Mouse (Mus musculus) myocyte (in vitro differentiated cells): ENCODE measurements at regions not wholly inside any gene's neighbourhood (a gene's known extent, or its start where the extent isn't known, plus 50 kb on each side); places are given as distances from the start of the nearest gene placed in this dataset.

Experiments
- CEBPB ChIP-seq: IDR thresholded peaks from 2 replicates; pipeline ENCODE4 v1.6.1; 2011; ENCODE audit warnings: mild to moderate bottlenecking, moderate library complexity; ENCODE audit not compliant: poor library complexity, insufficient read depth, severe bottlenecking
- E2F4 ChIP-seq: IDR thresholded peaks from one replicate; pipeline ENCODE4 v1.6.1; 2011; ENCODE audit warnings: mild to moderate bottlenecking, control low read depth, moderate library complexity; ENCODE audit not compliant: insufficient read depth
- POLR2A ChIP-seq: IDR thresholded peaks from one replicate; pipeline ENCODE4 v1.6.1; 2011; ENCODE audit warnings: low read depth, mild to moderate bottlenecking, control low read depth, moderate library complexity; ENCODE audit not compliant: insufficient read length
- SRF ChIP-seq: IDR thresholded peaks from one replicate; pipeline ENCODE4 v1.6.1; 2011; ENCODE audit warnings: low read depth; ENCODE audit not compliant: control insufficient read depth, insufficient read length

DNA sequence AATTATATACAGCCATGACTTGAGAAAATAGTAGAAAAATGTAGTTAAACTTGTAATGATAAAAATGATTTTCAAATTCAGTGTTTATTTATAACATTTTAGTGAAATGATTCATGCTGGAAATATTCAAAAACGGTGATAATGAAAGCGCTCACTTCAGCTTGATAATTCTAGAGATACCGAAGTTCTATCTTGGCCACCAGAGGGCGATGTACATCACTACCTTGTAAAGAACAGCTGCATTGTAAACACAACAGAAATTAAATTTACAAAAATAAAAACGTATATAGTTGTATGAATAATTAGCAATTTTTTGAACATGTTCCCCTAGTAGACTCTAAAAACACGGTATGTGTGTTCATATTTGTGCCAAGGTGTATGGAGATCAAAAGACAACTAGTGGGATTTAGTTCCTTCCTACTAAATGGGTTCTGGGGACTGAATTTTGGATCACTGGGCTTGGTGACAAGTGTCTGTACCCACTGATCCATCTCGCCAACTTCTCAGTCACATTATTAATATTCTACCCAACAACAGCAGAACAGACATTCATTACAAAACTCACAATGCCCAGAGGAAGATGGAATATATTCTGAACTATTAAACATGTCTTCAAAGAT, 1191.6 kb downstream of the 9330182O14Rik start:
- TF ChIP-seq POLR2A, result no peak
- TF ChIP-seq E2F4, result no peak
- no peak for TF ChIP-seq SRF
- TF ChIP-seq CEBPB, result no peak
